7 mouse cellular contexts compared by ENCODE assay signal in the genomic region with DNA sequence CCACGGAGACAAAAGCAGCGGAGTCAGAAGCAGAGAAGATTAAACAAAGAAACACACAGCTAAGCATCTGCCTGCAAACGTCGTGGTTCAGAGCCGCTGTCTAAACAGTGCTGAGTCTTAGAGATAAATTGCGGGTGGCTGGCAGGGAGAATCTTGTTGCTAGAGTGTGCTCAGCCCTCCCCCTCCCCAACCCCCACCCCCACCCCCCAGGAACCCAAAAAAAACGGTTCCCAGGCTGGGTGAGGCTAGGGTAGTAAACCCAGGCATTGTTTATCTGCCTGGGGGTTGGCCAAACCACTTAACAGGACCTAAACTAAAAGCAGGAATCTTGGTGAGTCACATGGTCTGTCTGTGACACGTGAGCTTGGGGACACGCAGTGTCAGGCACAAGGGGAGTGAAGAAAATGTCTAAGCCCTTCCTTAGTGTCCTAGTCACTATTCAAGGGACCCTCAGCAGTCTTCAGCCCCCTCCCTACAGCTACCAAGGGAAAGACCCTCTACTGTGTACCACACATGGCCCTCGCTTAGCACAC.
DNase-seq lines count a peak whose midpoint lies in the region; ATAC-seq and TF ChIP-seq lines count a peak whose summit lies in the region.

No protein-coding gene starts in this region.

- no peak for TF ChIP-seq EP300 in liver, postnatal 0 days (IDR thresholded peaks at IDR 0.05; ENCODE audit: low read depth)

- TF ChIP-seq CTCF in liver, postnatal 0 days (IDR thresholded peaks at IDR 0.05; ENCODE audit: low read depth): no peak

- DNase-seq in retina, postnatal 1 day: peak; percentile 14
- DNase-seq in retina, embryonic 14.5 days (ENCODE audit: low spot score): no peak
- no peak for DNase-seq in liver, postnatal 0 days
- no peak for DNase-seq in ovary, postnatal 14 days (ENCODE audit: low spot score)
- DNase-seq in cerebellum, adult 11-12 months: no peak
- DNase-seq in spleen, postnatal 4 days (ENCODE audit: low spot score in 2 of 2): no peak

- H3K9me3 ChIP-seq in heart, embryonic 13.5 days: no peaks in the 10 kb centered on the region
- no peaks in the 10 kb centered on the region for H3K9me3 ChIP-seq in liver, postnatal 0 days (ENCODE audit: low read length)

- peaks cover 13% of the 10 kb centered on the region for H3K27me3 ChIP-seq in heart, embryonic 13.5 days (replicated peaks)
- no peaks in the 10 kb centered on the region; the same call in 1 of the 2 replicates for H3K27me3 ChIP-seq in liver, postnatal 0 days (ENCODE audit: insufficient read depth, low read length)

- ATAC-seq in heart, embryonic 13.5 days (ENCODE audit: extremely low read depth, insufficient number of reproducible peaks, low FRiP score, low TSS enrichment): no peak
- ATAC-seq in liver, postnatal 0 days: peak; percentile 21; the same call in 1 of the 2 replicates

- H3K4me2 ChIP-seq in heart, embryonic 13.5 days: peak overlapping the region; percentile 47
- no peak overlapping the region for H3K4me2 ChIP-seq in liver, postnatal 0 days (ENCODE audit: low read depth, low read length)

- H3K4me1 ChIP-seq in heart, embryonic 13.5 days: peaks cover 16% of the 10 kb centered on the region
- no peaks in the 10 kb centered on the region for H3K4me1 ChIP-seq in liver, postnatal 0 days (ENCODE audit: insufficient read depth)

- WGBS in heart, embryonic 13.5 days: 13% methylated on average over 10 of the region's 10 CpGs
- WGBS in liver, postnatal 0 days (ENCODE audit: insufficient replicate concordance): 14% methylated on average over 10 of the region's 10 CpGs

- H3K9ac ChIP-seq in heart, embryonic 13.5 days: no peak overlapping the region
- no peak overlapping the region for H3K9ac ChIP-seq in liver, postnatal 0 days (replicated peaks)

- no peak overlapping the region for H3K4me3 ChIP-seq in heart, embryonic 13.5 days
- no peak overlapping the region for H3K4me3 ChIP-seq in liver, postnatal 0 days (ENCODE audit: low read depth, low read length)

- no peaks in the 10 kb centered on the region for H3K36me3 ChIP-seq in heart, embryonic 13.5 days
- no peaks in the 10 kb centered on the region for H3K36me3 ChIP-seq in liver, postnatal 0 days (replicated peaks; ENCODE audit: insufficient read depth, low read length)

- H3K27ac ChIP-seq in heart, embryonic 13.5 days (replicated peaks): no peak overlapping the region
- H3K27ac ChIP-seq in liver, postnatal 0 days (ENCODE audit: low read depth): no peak overlapping the region
